Mouse (Mus musculus): Measurements from ENCODE around the gene Cnnm2. TPM values are rescaled to one million over a fixed set of nuclear protein-coding genes. Genes with fewer than 3 reads are reported as not detected.

Cnnm2 gene
- polyA plus RNA-seq, 1 experiment from 2014 or later: 4.0 TPM

- H3K9me3 ChIP-seq: no peaks in the 10 kb centered on the region
- WGBS: 68% methylated on average over 6 of the region's 6 CpGs
- H3K4me3 ChIP-seq: no peak overlapping the region
- no peaks in the 10 kb centered on the region for H3K27me3 ChIP-seq (ENCODE audit: insufficient read depth, poor library complexity, severe bottlenecking)
- no peaks in the 10 kb centered on the region; the same call in none of the 2 replicates for H3K4me1 ChIP-seq (replicated peaks)
- H3K27ac ChIP-seq: no peak overlapping the region
- H3K36me3 ChIP-seq: no peaks in the 10 kb centered on the region
- DNase-seq (ENCODE audit: low spot score): no peak
Observed at GRCm38 (mm10) chr19:46864731-46865331, 103.4 kb downstream of the Cnnm2 start.

- no peaks in the 10 kb centered on the region for H3K9me3 ChIP-seq
- no peak for DNase-seq (ENCODE audit: low spot score)
- no peaks in the 10 kb centered on the region for H3K36me3 ChIP-seq
- H3K4me3 ChIP-seq: no peak overlapping the region
- H3K27me3 ChIP-seq (ENCODE audit: insufficient read depth, poor library complexity, severe bottlenecking): no peaks in the 10 kb centered on the region
- H3K27ac ChIP-seq: no peak overlapping the region
- H3K4me1 ChIP-seq (replicated peaks): no peaks in the 10 kb centered on the region; the same call in none of the 2 replicates
- 83% methylated on average over 4 of the region's 4 CpGs for WGBS
Observed at GRCm38 (mm10) chr19:46865381-46865780, 104.0 kb downstream of the Cnnm2 start.

- Histone ChIP-seq H3K27ac (no peak overlapping the region), H3K4me3 (no peak overlapping the region), H3K4me1 (replicated peaks) (no peaks in the 10 kb centered on the region; the same call in none of the 2 replicates), H3K27me3 (ENCODE audit: insufficient read depth, poor library complexity, severe bottlenecking) (no peaks in the 10 kb centered on the region), H3K9me3 (no peaks in the 10 kb centered on the region), H3K36me3 (no peaks in the 10 kb centered on the region)
- no peak for DNase-seq (ENCODE audit: low spot score)
- 71% methylated on average over 11 of the region's 11 CpGs for WGBS
Observed at GRCm38 (mm10) chr19:46869049-46869448, 107.7 kb downstream of the Cnnm2 start.

GRCm38 (mm10) chr19:46869526-46869925 lies 108.1 kb downstream of the Cnnm2 start:
- Histone ChIP-seq H3K27ac (no peak overlapping the region), H3K4me3 (no peak overlapping the region)
- 16% methylated on average over 6 of the region's 6 CpGs for WGBS

GRCm38 (mm10) chr19:46871096-46871495 lies 109.7 kb downstream of the Cnnm2 start:
- Histone ChIP-seq H3K9me3 (no peaks in the 10 kb centered on the region), H3K27me3 (ENCODE audit: insufficient read depth, poor library complexity, severe bottlenecking) (no peaks in the 10 kb centered on the region), H3K27ac (no peak overlapping the region), H3K4me3 (no peak overlapping the region), H3K4me1 (replicated peaks) (no peaks in the 10 kb centered on the region; the same call in 1 of the 2 replicates), H3K36me3 (no peaks in the 10 kb centered on the region)
- no peak for DNase-seq (ENCODE audit: low spot score)
- WGBS: 93% methylated on average over 4 of the region's 4 CpGs

More at GRCm38 (mm10) chr19:46869526-46869925, 108.1 kb downstream of the Cnnm2 start:
- H3K27me3 ChIP-seq (ENCODE audit: insufficient read depth, poor library complexity, severe bottlenecking): no peaks in the 10 kb centered on the region
- DNase-seq (ENCODE audit: low spot score): peak; percentile 79
- no peaks in the 10 kb centered on the region for H3K36me3 ChIP-seq
- H3K9me3 ChIP-seq: no peaks in the 10 kb centered on the region
- H3K4me1 ChIP-seq (replicated peaks): no peaks in the 10 kb centered on the region; the same call in none of the 2 replicates

- DNase-seq (ENCODE audit: low spot score): no peak
- WGBS: 76% methylated on average over 7 of the region's 7 CpGs
- Histone ChIP-seq H3K27me3 (ENCODE audit: insufficient read depth, poor library complexity, severe bottlenecking) (no peaks in the 10 kb centered on the region), H3K36me3 (no peaks in the 10 kb centered on the region), H3K27ac (no peak overlapping the region), H3K4me1 (replicated peaks) (no peaks in the 10 kb centered on the region; the same call in 1 of the 2 replicates), H3K4me3 (no peak overlapping the region), H3K9me3 (no peaks in the 10 kb centered on the region)
Observed at GRCm38 (mm10) chr19:46871651-46872050, 110.3 kb downstream of the Cnnm2 start.

- WGBS: 88% methylated on average over 3 of the region's 3 CpGs
- Histone ChIP-seq H3K9me3 (no peaks in the 10 kb centered on the region), H3K36me3 (0 out of 2 replicates have a peak, but pooled peaks cover 3% of the 10 kb centered on the region), H3K27ac (no peak overlapping the region), H3K4me1 (replicated peaks) (no peaks in the 10 kb centered on the region; the same call in 1 of the 2 replicates), H3K4me3 (no peak overlapping the region), H3K27me3 (ENCODE audit: insufficient read depth, poor library complexity, severe bottlenecking) (no peaks in the 10 kb centered on the region)
- DNase-seq (ENCODE audit: low spot score): no peak
Observed at GRCm38 (mm10) chr19:46873924-46874323, 112.5 kb downstream of the Cnnm2 start.

- 42% methylated on average over 12 of the region's 12 CpGs for WGBS
- Histone ChIP-seq H3K27ac (no peak overlapping the region), H3K27me3 (ENCODE audit: insufficient read depth, poor library complexity, severe bottlenecking) (no peaks in the 10 kb centered on the region), H3K4me3 (no peak overlapping the region), H3K36me3 (peaks cover 5% of the 10 kb centered on the region; the same call in 1 of the 2 replicates), H3K4me1 (replicated peaks) (no peaks in the 10 kb centered on the region), H3K9me3 (no peaks in the 10 kb centered on the region)
- DNase-seq (ENCODE audit: low spot score): peak; percentile 76
Observed at GRCm38 (mm10) chr19:46875790-46876189, 114.4 kb downstream of the Cnnm2 start.

GRCm38 (mm10) chr19:46877886-46878285 lies 116.5 kb downstream of the Cnnm2 start:
- H3K9me3 ChIP-seq: no peaks in the 10 kb centered on the region
- H3K4me1 ChIP-seq (replicated peaks): no peaks in the 10 kb centered on the region
- no peak overlapping the region for H3K4me3 ChIP-seq
- H3K27me3 ChIP-seq (ENCODE audit: insufficient read depth, poor library complexity, severe bottlenecking): no peaks in the 10 kb centered on the region
- peaks cover 22% of the 10 kb centered on the region for H3K36me3 ChIP-seq
- WGBS: 92% methylated on average over 13 of the region's 13 CpGs
- H3K27ac ChIP-seq: no peak overlapping the region
- no peak for DNase-seq (ENCODE audit: low spot score)

- no peak for DNase-seq (ENCODE audit: low spot score)
- WGBS: 65% methylated on average over 13 of the region's 13 CpGs
- H3K36me3 ChIP-seq: peaks cover 27% of the 10 kb centered on the region
Observed at GRCm38 (mm10) chr19:46878346-46878745, 117.0 kb downstream of the Cnnm2 start.

GRCm38 (mm10) chr19:46879876-46880275 lies 118.5 kb downstream of the Cnnm2 start:
- Histone ChIP-seq H3K4me1 (replicated peaks) (no peaks in the 10 kb centered on the region), H3K27me3 (ENCODE audit: insufficient read depth, poor library complexity, severe bottlenecking) (no peaks in the 10 kb centered on the region), H3K27ac (no peak overlapping the region), H3K4me3 (no peak overlapping the region), H3K36me3 (peaks cover 42% of the 10 kb centered on the region), H3K9me3 (no peaks in the 10 kb centered on the region)
- 97% methylated on average over 2 of the region's 2 CpGs for WGBS
- no peak for DNase-seq (ENCODE audit: low spot score)

More at GRCm38 (mm10) chr19:46878346-46878745, 117.0 kb downstream of the Cnnm2 start:
- H3K27ac ChIP-seq: no peak overlapping the region
- H3K4me1 ChIP-seq (replicated peaks): no peaks in the 10 kb centered on the region
- no peaks in the 10 kb centered on the region for H3K9me3 ChIP-seq
- no peaks in the 10 kb centered on the region for H3K27me3 ChIP-seq (ENCODE audit: insufficient read depth, poor library complexity, severe bottlenecking)
- H3K4me3 ChIP-seq: no peak overlapping the region

- 94% methylated on average over 4 of the region's 4 CpGs for WGBS
- Histone ChIP-seq H3K4me1 (replicated peaks) (no peaks in the 10 kb centered on the region), H3K36me3 (peaks cover 89% of the 10 kb centered on the region), H3K27ac (no peak overlapping the region), H3K9me3 (no peaks in the 10 kb centered on the region), H3K4me3 (no peak overlapping the region), H3K27me3 (ENCODE audit: insufficient read depth, poor library complexity, severe bottlenecking) (no peaks in the 10 kb centered on the region)
- no peak for DNase-seq (ENCODE audit: low spot score)
Observed at GRCm38 (mm10) chr19:46885365-46885764, 124.0 kb downstream of the Cnnm2 start.

GRCm38 (mm10) chr19:46886826-46887225 lies 125.4 kb downstream of the Cnnm2 start:
- no peaks in the 10 kb centered on the region for H3K27me3 ChIP-seq (ENCODE audit: insufficient read depth, poor library complexity, severe bottlenecking)
- no peak overlapping the region for H3K4me3 ChIP-seq
- H3K27ac ChIP-seq: no peak overlapping the region
- 89% methylated on average over 7 of the region's 7 CpGs for WGBS
- H3K9me3 ChIP-seq: no peaks in the 10 kb centered on the region
- peaks cover 96% of the 10 kb centered on the region for H3K36me3 ChIP-seq
- DNase-seq (ENCODE audit: low spot score): no peak
- H3K4me1 ChIP-seq (replicated peaks): no peaks in the 10 kb centered on the region

All from hindbrain, embryonic 10.5 days (tissue).